Mouse (Mus musculus): ENCODE results near the gene Ankmy1.

The Ankmy1 gene

GRCm38 (mm10) chr1:92815756-92816294 lies 86.9 kb downstream of the Ankmy1 start:
- DNase-seq (ENCODE audit: low spot score) = no peak

- no peak for DNase-seq (ENCODE audit: low spot score)
These were observed 87.6 kb downstream of the Ankmy1 start for GRCm38 (mm10) chr1:92815100-92815499.

GRCm38 (mm10) chr1:92814319-92814718 lies 88.4 kb downstream of the Ankmy1 start:
- DNase-seq (ENCODE audit: low spot score) = no peak

Data from layer of hippocampus, adult 9-10 months (tissue).